ENCODE assay signal across 10 mouse cellular contexts in genomic region chr9:87015288-87015937, GRCm38 (mm10). TPM values are rescaled to one million over a fixed set of nuclear protein-coding genes. Genes with fewer than 3 reads are reported as not detected.
DNase-seq lines count a peak whose midpoint lies in the region; ATAC-seq lines count a peak whose summit lies in the region.
"Had no signal": no experiment of that assay in that cellular context is flagged by ENCODE, and none has a peak within 500 bp of the region (broad histone marks: within the 10 kb centered on the region; RNA-seq: fewer than 3 reads in every experiment).

Ripply2 (plus strand) TSS chr9:87015537.

- peak within 1 kb of the TSS; percentile 19; the same call in 1 of the 2 replicates for H3K9ac ChIP-seq in embryonic facial prominence, embryonic 12.5 days
- peak within 1 kb of the TSS; percentile 75 for H3K9ac ChIP-seq in hindbrain, embryonic 16.5 days (ENCODE audit: low read depth, low read length)
- H3K9ac ChIP-seq in liver, embryonic 12.5 days, result no peak within 1 kb of the TSS

- H3K27me3 ChIP-seq in embryonic facial prominence, embryonic 12.5 days, result peaks cover 44% of the 10 kb centered on the region
- H3K27me3 ChIP-seq in hindbrain, embryonic 16.5 days (replicated peaks; ENCODE audit: control insufficient read depth, insufficient read depth, low read length), result no peaks in the 10 kb centered on the region; the same call in 1 of the 2 replicates
- peaks cover 60% of the 10 kb centered on the region for H3K27me3 ChIP-seq in liver, embryonic 12.5 days (replicated peaks)

- H3K36me3 ChIP-seq in embryonic facial prominence, embryonic 12.5 days, result no peaks in the 10 kb centered on the region
- no peaks in the 10 kb centered on the region for H3K36me3 ChIP-seq in hindbrain, embryonic 16.5 days (ENCODE audit: control insufficient read depth, insufficient read depth, low read length)
- no peaks in the 10 kb centered on the region for H3K36me3 ChIP-seq in liver, embryonic 12.5 days

- under 1% methylated on average over 71 of the region's 71 CpGs for WGBS in embryonic facial prominence, embryonic 12.5 days
- WGBS in hindbrain, embryonic 16.5 days, result under 1% methylated on average over 71 of the region's 71 CpGs
- WGBS in liver, embryonic 12.5 days (ENCODE audit: insufficient replicate concordance), result 1% methylated on average over 70 of the region's 71 CpGs

- peak within 1 kb of the TSS; percentile 82 for H3K4me2 ChIP-seq in embryonic facial prominence, embryonic 12.5 days (replicated peaks)
- H3K4me2 ChIP-seq in hindbrain, embryonic 16.5 days (ENCODE audit: low read length), result peak within 1 kb of the TSS; percentile 81
- H3K4me2 ChIP-seq in liver, embryonic 12.5 days, result peak within 1 kb of the TSS; percentile 66

- peak; percentile 52; the same call in 1 of the 2 replicates for ATAC-seq in embryonic facial prominence, embryonic 12.5 days (ENCODE audit: insufficient number of reproducible peaks, insufficient read depth, low FRiP score, low TSS enrichment)
- peak; percentile 88 for ATAC-seq in hindbrain, embryonic 16.5 days
- peak; percentile 54 for ATAC-seq in liver, embryonic 12.5 days

- H3K9me3 ChIP-seq in embryonic facial prominence, embryonic 12.5 days, result no peaks in the 10 kb centered on the region
- no peaks in the 10 kb centered on the region for H3K9me3 ChIP-seq in hindbrain, embryonic 16.5 days (ENCODE audit: control insufficient read depth, low read length)
- no peaks in the 10 kb centered on the region for H3K9me3 ChIP-seq in liver, embryonic 12.5 days (replicated peaks)

- peak; percentile 6 for DNase-seq in gastrocnemius, postnatal 10 days
- no peak for DNase-seq in gastrocnemius, adult 8-10 months (ENCODE audit: low spot score in 2 of 2)
- DNase-seq in ZHBTc4 (ENCODE audit: low read depth, low spot score), result peak; percentile 62
- peak; percentile 64 to 67 for DNase-seq in right cerebral cortex, postnatal 10 days (ENCODE audit: low spot score in 2 of 2)
- no peak for DNase-seq in lung, adult 18-20 months

- H3K4me1 ChIP-seq in embryonic facial prominence, embryonic 12.5 days, result peaks cover 8% of the 10 kb centered on the region; the same call in 1 of the 2 replicates
- peaks cover 2% of the 10 kb centered on the region; the same call in 1 of the 2 replicates for H3K4me1 ChIP-seq in hindbrain, embryonic 16.5 days (ENCODE audit: control insufficient read depth, insufficient read depth, low read depth, low read length)
- peaks cover 6% of the 10 kb centered on the region; the same call in 1 of the 2 replicates for H3K4me1 ChIP-seq in liver, embryonic 12.5 days

- H3K4me3 ChIP-seq in embryonic facial prominence, embryonic 12.5 days, result peak within 1 kb of the TSS; percentile 47
- peak within 1 kb of the TSS; percentile 64 for H3K4me3 ChIP-seq in hindbrain, embryonic 16.5 days (ENCODE audit: low read length)
- peak within 1 kb of the TSS; percentile 45 for H3K4me3 ChIP-seq in liver, embryonic 12.5 days

- no peak within 1 kb of the TSS for H3K27ac ChIP-seq in embryonic facial prominence, embryonic 12.5 days
- peak within 1 kb of the TSS; percentile 69 for H3K27ac ChIP-seq in hindbrain, embryonic 16.5 days (ENCODE audit: low read depth, low read length)
- no peak within 1 kb of the TSS for H3K27ac ChIP-seq in liver, embryonic 12.5 days

RNA-seq across cellular contexts. Expression of gene Ripply2, which starts in this region (rescaled TPM):
- not detected for total RNA-seq in gastrocnemius, postnatal 10 days (2021)
- not detected for total RNA-seq in gastrocnemius, adult 8-10 months (2022)
- polyA plus RNA-seq in embryonic facial prominence, embryonic 12.5 days (2016; fragmentation: Nextera tagmentation; extraction: Ambion mirVana), result not detected in 2 replicates
- 7.8 and 9.5 TPM in 2 replicates for polyA plus RNA-seq in hindbrain, embryonic 16.5 days (2015; fragmentation: Nextera tagmentation; extraction: Ambion mirVana)
- not detected in 2 replicates for polyA plus RNA-seq in liver, embryonic 12.5 days (2016; fragmentation: Nextera tagmentation; extraction: Ambion mirVana)
- total RNA-seq: heart, postnatal 10 days had no signal
- polyA plus RNA-seq: C2C12 had no signal

Comparison
In these comparisons a context has a peak if more than half of its experiments do, and no peak if none do; other contexts are left out.
1. Peak in DNase-seq in gastrocnemius, postnatal 10 days; RNA of the gene not detected or under 1 TPM.
2. Peak in ATAC-seq, H3K4me3 ChIP-seq, H3K9ac ChIP-seq and H3K4me2 ChIP-seq in embryonic facial prominence, embryonic 12.5 days; RNA of the gene not detected or under 1 TPM.
3. Peak in ATAC-seq, H3K4me3 ChIP-seq and H3K4me2 ChIP-seq in liver, embryonic 12.5 days; RNA of the gene not detected or under 1 TPM.
4. DNase-seq: peak in ZHBTc4 (single experiment) and right cerebral cortex, postnatal 10 days (2 of 2); none in gastrocnemius, adult 8-10 months (0 of 2) and lung, adult 18-20 months (0 of 2).
5. Peak in every context shown above with its lines, with median percentiles within 50 percentile points of each other: ATAC-seq, H3K4me2 ChIP-seq and H3K4me3 ChIP-seq.